Mouse (Mus musculus) heart, embryonic 11.5 days (tissue): Measurements from ENCODE around the gene Pla2g5. TPM values are rescaled to one million over a fixed set of nuclear protein-coding genes. Genes with fewer than 3 reads are reported as not detected.

Experiments
- ATAC-seq: fragments of 200-750 bp; cut with Nextera tagmentation; replicated peaks from 2 replicates; pipeline ENCODE4 v1.8.0; 2017; ENCODE audit warnings: moderate library complexity; ENCODE audit not compliant: insufficient number of reproducible peaks, low FRiP score, low TSS enrichment
- H3K27ac ChIP-seq: fragments of 300-500 bp; sonication (generic); 2 replicates; pipeline ENCODE4 v1.5.1; 2014; ENCODE audit warnings: mild to moderate bottlenecking, low read depth, low read length
- H3K27me3 ChIP-seq: fragments of 300-500 bp; sonication (generic); 2 replicates; pipeline ENCODE4 v1.6.1; 2014; ENCODE audit warnings: mild to moderate bottlenecking, low read length, mixed read lengths; ENCODE audit not compliant: control insufficient read depth, insufficient read depth
- H3K36me3 ChIP-seq: fragments of 300-500 bp; sonication (generic); 2 replicates; pipeline ENCODE4 v1.6.1; 2014; ENCODE audit warnings: mild to moderate bottlenecking, low read length, moderate library complexity, mixed read lengths; ENCODE audit not compliant: control insufficient read depth, insufficient read depth
- H3K4me1 ChIP-seq: fragments of 300-500 bp; sonication (generic); 2 replicates; pipeline ENCODE4 v1.6.1; 2014; ENCODE audit warnings: low read length; ENCODE audit not compliant: control insufficient read depth, insufficient read depth
- H3K4me2 ChIP-seq: fragments of 300-500 bp; sonication (generic); 2 replicates; pipeline ENCODE4 v1.6.1; 2014; ENCODE audit warnings: mild to moderate bottlenecking, moderate library complexity
- H3K4me3 ChIP-seq: fragments of 300-500 bp; sonication (generic); 2 replicates; pipeline ENCODE4 v1.5.1; 2014; ENCODE audit warnings: low read depth, low read length
- H3K9ac ChIP-seq: fragments of 300-500 bp; sonication (generic); 2 replicates; pipeline ENCODE4 v1.6.1; 2014; ENCODE audit warnings: mild to moderate bottlenecking, low read depth, low read length, moderate library complexity
- H3K9me3 ChIP-seq: fragments of 300-500 bp; sonication (generic); replicated peaks from 2 replicates; pipeline ENCODE4 v1.6.1; 2016; ENCODE audit warnings: low read length; ENCODE audit not compliant: control insufficient read depth
- WGBS: fragments of 180-500 bp; shearing (Covaris S2); extraction: QIAGEN DNeasy Blood & Tissue Kit; methylation state at CpG from one replicate; pipeline ENCODE4 v1.1.7; 2014; ENCODE audit not compliant: insufficient replicate concordance; 5-methylcytosine and 5-hydroxymethylcytosine counted together
- polyA plus RNA-seq: library from polyadenylated mRNA; unstranded; fragments of >200 nt; fragmentation: Nextera tagmentation; extraction: Ambion mirVana; gene quantifications from 2 replicates; pipeline ENCODE4 v1.2.1, GENCODE M21; 2014

Gene Pla2g5
- polyA plus RNA-seq, 1 experiment from 2014 or later, result 1.1 TPM

- WGBS, result 74% methylated on average over 5 of the region's 5 CpGs
- no peak for ATAC-seq
- no peak overlapping the region for H3K4me2 ChIP-seq
- no peak overlapping the region for H3K27ac ChIP-seq
- peaks cover 5% of the 10 kb centered on the region; the same call in 1 of the 2 replicates for H3K27me3 ChIP-seq
- no peaks in the 10 kb centered on the region for H3K9me3 ChIP-seq
- H3K4me3 ChIP-seq, result no peak overlapping the region
- H3K4me1 ChIP-seq, result no peaks in the 10 kb centered on the region
- H3K36me3 ChIP-seq, result no peaks in the 10 kb centered on the region
- H3K9ac ChIP-seq, result no peak overlapping the region
Measured at GRCm38 (mm10) chr4:138772386-138772785, 90.9 kb downstream of the Pla2g5 start.

- WGBS, result 81% methylated on average over 10 of the region's 10 CpGs
- Histone ChIP-seq H3K4me2 (no peak overlapping the region), H3K36me3 (no peaks in the 10 kb centered on the region), H3K4me3 (no peak overlapping the region), H3K9me3 (no peaks in the 10 kb centered on the region), H3K4me1 (no peaks in the 10 kb centered on the region), H3K27ac (no peak overlapping the region), H3K9ac (no peak overlapping the region), H3K27me3 (peaks cover 3% of the 10 kb centered on the region; the same call in 1 of the 2 replicates)
- ATAC-seq, result no peak
Measured at GRCm38 (mm10) chr4:138771970-138772369, 91.3 kb downstream of the Pla2g5 start.

- H3K4me2 ChIP-seq, result no peak overlapping the region
- 69% methylated on average over 9 of the region's 9 CpGs for WGBS
- H3K4me3 ChIP-seq, result no peak overlapping the region
- H3K36me3 ChIP-seq, result no peaks in the 10 kb centered on the region
- H3K27me3 ChIP-seq, result no peaks in the 10 kb centered on the region
- H3K27ac ChIP-seq, result no peak overlapping the region
- no peak overlapping the region for H3K9ac ChIP-seq
- H3K9me3 ChIP-seq, result no peaks in the 10 kb centered on the region
- ATAC-seq, result no peak
- H3K4me1 ChIP-seq, result no peaks in the 10 kb centered on the region
Measured at GRCm38 (mm10) chr4:138762266-138762665, 101.0 kb downstream of the Pla2g5 start.

- no peak for ATAC-seq
Measured at GRCm38 (mm10) chr4:138757416-138757815, 105.9 kb downstream of the Pla2g5 start, which contains the start of gene Pla2g2f. Gene Pla2g2f (minus strand): TSS chr4:138757626.

GRCm38 (mm10) chr4:138755983-138756382 is 107.3 kb downstream of the Pla2g5 start:
- Histone ChIP-seq H3K9ac (no peak overlapping the region), H3K36me3 (no peaks in the 10 kb centered on the region), H3K27ac (no peak overlapping the region), H3K9me3 (no peaks in the 10 kb centered on the region), H3K4me2 (no peak overlapping the region), H3K4me3 (no peak overlapping the region), H3K4me1 (no peaks in the 10 kb centered on the region), H3K27me3 (no peaks in the 10 kb centered on the region)
- 85% methylated on average over 11 of the region's 11 CpGs for WGBS
- ATAC-seq, result no peak

More at GRCm38 (mm10) chr4:138757416-138757815, 105.9 kb downstream of the Pla2g5 start, which contains the start of gene Pla2g2f:
- H3K9ac ChIP-seq, result no peak within 1 kb of the TSS
- H3K9me3 ChIP-seq, result no peaks in the 10 kb centered on the region
- H3K27ac ChIP-seq, result no peak within 1 kb of the TSS
- H3K4me1 ChIP-seq, result no peaks in the 10 kb centered on the region
- H3K36me3 ChIP-seq, result no peaks in the 10 kb centered on the region
- H3K4me2 ChIP-seq, result no peak within 1 kb of the TSS
- no peak within 1 kb of the TSS for H3K4me3 ChIP-seq
- H3K27me3 ChIP-seq, result no peaks in the 10 kb centered on the region
- WGBS, result 83% methylated on average over 8 of the region's 8 CpGs

- ATAC-seq, result no peak
- H3K4me3 ChIP-seq, result no peak overlapping the region
- H3K9ac ChIP-seq, result no peak overlapping the region
- no peak overlapping the region for H3K4me2 ChIP-seq
- H3K36me3 ChIP-seq, result no peaks in the 10 kb centered on the region
- H3K9me3 ChIP-seq, result no peaks in the 10 kb centered on the region
- no peaks in the 10 kb centered on the region for H3K27me3 ChIP-seq
- 53% methylated on average over 4 of the region's 4 CpGs for WGBS
- H3K27ac ChIP-seq, result no peak overlapping the region
- H3K4me1 ChIP-seq, result no peaks in the 10 kb centered on the region
Measured at GRCm38 (mm10) chr4:138755439-138755838, 107.8 kb downstream of the Pla2g5 start.

- 40% methylated on average over 9 of the region's 9 CpGs for WGBS
- no peak for ATAC-seq
- Histone ChIP-seq H3K36me3 (no peaks in the 10 kb centered on the region), H3K4me1 (no peaks in the 10 kb centered on the region), H3K4me2 (no peak overlapping the region), H3K4me3 (no peak overlapping the region), H3K27me3 (no peaks in the 10 kb centered on the region), H3K9ac (no peak overlapping the region), H3K9me3 (no peaks in the 10 kb centered on the region), H3K27ac (no peak overlapping the region)
Measured at GRCm38 (mm10) chr4:138754432-138754831, 108.8 kb downstream of the Pla2g5 start.

GRCm38 (mm10) chr4:138753608-138754007 is 109.7 kb downstream of the Pla2g5 start:
- Histone ChIP-seq H3K27me3 (no peaks in the 10 kb centered on the region), H3K27ac (no peak overlapping the region), H3K9me3 (no peaks in the 10 kb centered on the region), H3K4me2 (no peak overlapping the region), H3K9ac (no peak overlapping the region), H3K36me3 (no peaks in the 10 kb centered on the region), H3K4me1 (no peaks in the 10 kb centered on the region), H3K4me3 (no peak overlapping the region)
- 76% methylated on average over 3 of the region's 3 CpGs for WGBS
- ATAC-seq, result no peak

- Histone ChIP-seq H3K9ac (no peak overlapping the region), H3K36me3 (no peaks in the 10 kb centered on the region), H3K4me2 (no peak overlapping the region), H3K9me3 (no peaks in the 10 kb centered on the region), H3K27me3 (peaks cover 3% of the 10 kb centered on the region; the same call in 1 of the 2 replicates), H3K4me3 (no peak overlapping the region), H3K4me1 (no peaks in the 10 kb centered on the region), H3K27ac (no peak overlapping the region)
- no peak for ATAC-seq
- WGBS, result 87% methylated on average over 6 of the region's 6 CpGs
Measured at GRCm38 (mm10) chr4:138752603-138753002, 110.7 kb downstream of the Pla2g5 start.
